Mouse (Mus musculus): ENCODE data around the gene Aldh18a1. TPM values are rescaled to one million over a fixed set of nuclear protein-coding genes. Genes with fewer than 3 reads are reported as not detected.
A peak's percentile ranks its signal among the peaks of the same experiment; 100 is the strongest.
"Not testable (repeated sequence)": the region's sequence is repeated elsewhere in the genome, so short reads cannot be mapped to it uniquely, and the experiment has no call there.

Aldh18a1 gene
- polyA plus RNA-seq, 1 experiment from 2014 or later: 45.5 TPM

- H3K4me3 ChIP-seq (replicated peaks; ENCODE audit: low read length); H3K4me1 ChIP-seq (replicated peaks; ENCODE audit: control insufficient read depth, insufficient read depth, low read length); ATAC-seq (ENCODE audit: low FRiP score); H3K27ac ChIP-seq; DNase-seq (ENCODE audit: low spot score); H3K9ac ChIP-seq; H3K36me3 ChIP-seq (replicated peaks; ENCODE audit: control insufficient read depth, insufficient read depth); H3K9me3 ChIP-seq (ENCODE audit: control insufficient read depth, low read length); H3K27me3 ChIP-seq (ENCODE audit: control insufficient read depth, insufficient read depth, low read length); H3K4me2 ChIP-seq (replicated peaks): not testable (repeated sequence)
- WGBS: 67% methylated on average over 9 of the region's 26 CpGs
These were observed 33.4 kb upstream of the Aldh18a1 start for GRCm38 (mm10) chr19:40621616-40622015.

- Histone ChIP-seq H3K4me3 (replicated peaks; ENCODE audit: low read length) (no peak overlapping the region), H3K27me3 (ENCODE audit: control insufficient read depth, insufficient read depth, low read length) (no peaks in the 10 kb centered on the region), H3K9me3 (ENCODE audit: control insufficient read depth, low read length) (no peaks in the 10 kb centered on the region), H3K9ac (no peak overlapping the region), H3K27ac (no peak overlapping the region), H3K36me3 (replicated peaks; ENCODE audit: control insufficient read depth, insufficient read depth) (no peaks in the 10 kb centered on the region), H3K4me1 (replicated peaks; ENCODE audit: control insufficient read depth, insufficient read depth, low read length) (peaks cover 4% of the 10 kb centered on the region; the same call in 1 of the 2 replicates), H3K4me2 (replicated peaks) (no peak overlapping the region)
- no peak for ATAC-seq (ENCODE audit: low FRiP score)
- DNase-seq (ENCODE audit: low spot score): no peak
- 91% methylated on average over 7 of the region's 7 CpGs for WGBS
These were observed 27.8 kb upstream of the Aldh18a1 start for GRCm38 (mm10) chr19:40616021-40616420.

- no peak overlapping the region for H3K4me2 ChIP-seq (replicated peaks)
- H3K27ac ChIP-seq: no peak overlapping the region
- no peaks in the 10 kb centered on the region for H3K9me3 ChIP-seq (ENCODE audit: control insufficient read depth, low read length)
- DNase-seq (ENCODE audit: low spot score) (no peak), ATAC-seq (ENCODE audit: low FRiP score) (no peak)
- H3K9ac ChIP-seq: no peak overlapping the region
- H3K27me3 ChIP-seq (ENCODE audit: control insufficient read depth, insufficient read depth, low read length): no peaks in the 10 kb centered on the region
- 0 out of 2 replicates have a peak, but pooled peaks cover under 1% of the 10 kb centered on the region for H3K36me3 ChIP-seq (replicated peaks; ENCODE audit: control insufficient read depth, insufficient read depth)
- H3K4me1 ChIP-seq (replicated peaks; ENCODE audit: control insufficient read depth, insufficient read depth, low read length): peaks cover 9% of the 10 kb centered on the region; the same call in 1 of the 2 replicates
- no peak overlapping the region for H3K4me3 ChIP-seq (replicated peaks; ENCODE audit: low read length)
- WGBS: 90% methylated on average over 7 of the region's 7 CpGs
These were observed 26.5 kb upstream of the Aldh18a1 start for GRCm38 (mm10) chr19:40614811-40615210.

- Histone ChIP-seq H3K4me2 (replicated peaks) (peak within 1 kb of the TSS; percentile 69), H3K9ac (peak within 1 kb of the TSS; percentile 63), H3K36me3 (replicated peaks; ENCODE audit: control insufficient read depth, insufficient read depth) (peaks cover 26% of the 10 kb centered on the region), H3K4me3 (replicated peaks; ENCODE audit: low read length) (peak within 1 kb of the TSS; percentile 58), H3K4me1 (replicated peaks; ENCODE audit: control insufficient read depth, insufficient read depth, low read length) (peaks cover 9% of the 10 kb centered on the region; the same call in 1 of the 2 replicates), H3K27ac (no peak within 1 kb of the TSS), H3K27me3 (ENCODE audit: control insufficient read depth, insufficient read depth, low read length) (no peaks in the 10 kb centered on the region), H3K9me3 (ENCODE audit: control insufficient read depth, low read length) (no peaks in the 10 kb centered on the region)
- ATAC-seq (ENCODE audit: low FRiP score): peak; percentile 100
- peak; percentile 97 for DNase-seq (ENCODE audit: low spot score)
- under 1% methylated on average over 45 of the region's 45 CpGs for WGBS
These were observed 23.7 kb upstream of the Aldh18a1 start, which contains the start of the genes Tctn3 and Entpd1 for GRCm38 (mm10) chr19:40611830-40612506. TSS of gene Tctn3 (minus strand) at chr19:40612233. TSS of gene Entpd1 (plus strand) at chr19:40612366.

- Histone ChIP-seq H3K9ac (no peak overlapping the region), H3K27me3 (ENCODE audit: control insufficient read depth, insufficient read depth, low read length) (no peaks in the 10 kb centered on the region), H3K4me2 (replicated peaks) (no peak overlapping the region), H3K4me3 (replicated peaks; ENCODE audit: low read length) (no peak overlapping the region), H3K9me3 (ENCODE audit: control insufficient read depth, low read length) (no peaks in the 10 kb centered on the region), H3K27ac (no peak overlapping the region), H3K36me3 (replicated peaks; ENCODE audit: control insufficient read depth, insufficient read depth) (peaks cover 65% of the 10 kb centered on the region), H3K4me1 (replicated peaks; ENCODE audit: control insufficient read depth, insufficient read depth, low read length) (peaks cover 9% of the 10 kb centered on the region; the same call in 1 of the 2 replicates)
- DNase-seq (ENCODE audit: low spot score) (no peak), ATAC-seq (ENCODE audit: low FRiP score) (no peak)
- WGBS: 92% methylated on average over 6 of the region's 6 CpGs
These were observed 19.4 kb upstream of the Aldh18a1 start for GRCm38 (mm10) chr19:40607676-40608075.

GRCm38 (mm10) chr19:40605189-40605588 is 16.9 kb upstream of the Aldh18a1 start:
- Histone ChIP-seq H3K4me2 (replicated peaks) (no peak overlapping the region), H3K9ac (no peak overlapping the region), H3K4me3 (replicated peaks; ENCODE audit: low read length) (no peak overlapping the region), H3K9me3 (ENCODE audit: control insufficient read depth, low read length) (no peaks in the 10 kb centered on the region), H3K27me3 (ENCODE audit: control insufficient read depth, insufficient read depth, low read length) (no peaks in the 10 kb centered on the region), H3K36me3 (replicated peaks; ENCODE audit: control insufficient read depth, insufficient read depth) (peaks cover 80% of the 10 kb centered on the region), H3K27ac (no peak overlapping the region), H3K4me1 (replicated peaks; ENCODE audit: control insufficient read depth, insufficient read depth, low read length) (no peaks in the 10 kb centered on the region)
- ATAC-seq (ENCODE audit: low FRiP score): no peak
- 97% methylated on average over 9 of the region's 9 CpGs for WGBS
- DNase-seq (ENCODE audit: low spot score): no peak

- no peak overlapping the region for H3K4me3 ChIP-seq (replicated peaks; ENCODE audit: low read length)
- no peak overlapping the region for H3K4me2 ChIP-seq (replicated peaks)
- H3K9me3 ChIP-seq (ENCODE audit: control insufficient read depth, low read length): no peaks in the 10 kb centered on the region
- DNase-seq (ENCODE audit: low spot score): no peak
- H3K4me1 ChIP-seq (replicated peaks; ENCODE audit: control insufficient read depth, insufficient read depth, low read length): no peaks in the 10 kb centered on the region
- no peak for ATAC-seq (ENCODE audit: low FRiP score)
- H3K27ac ChIP-seq: no peak overlapping the region
- 92% methylated on average over 3 of the region's 3 CpGs for WGBS
- no peak overlapping the region for H3K9ac ChIP-seq
- H3K27me3 ChIP-seq (ENCODE audit: control insufficient read depth, insufficient read depth, low read length): no peaks in the 10 kb centered on the region
- H3K36me3 ChIP-seq (replicated peaks; ENCODE audit: control insufficient read depth, insufficient read depth): peaks cover 62% of the 10 kb centered on the region
These were observed 13.6 kb upstream of the Aldh18a1 start for GRCm38 (mm10) chr19:40601870-40602269.

GRCm38 (mm10) chr19:40600846-40601245 is 12.6 kb upstream of the Aldh18a1 start:
- H3K27me3 ChIP-seq (ENCODE audit: control insufficient read depth, insufficient read depth, low read length); H3K9ac ChIP-seq; H3K27ac ChIP-seq; DNase-seq (ENCODE audit: low spot score); H3K4me1 ChIP-seq (replicated peaks; ENCODE audit: control insufficient read depth, insufficient read depth, low read length); H3K9me3 ChIP-seq (ENCODE audit: control insufficient read depth, low read length); ATAC-seq (ENCODE audit: low FRiP score); H3K4me2 ChIP-seq (replicated peaks); H3K4me3 ChIP-seq (replicated peaks; ENCODE audit: low read length): not testable (repeated sequence)
- H3K36me3 ChIP-seq (replicated peaks; ENCODE audit: control insufficient read depth, insufficient read depth): peaks cover 62% of the 10 kb centered on the region
- WGBS: 94% methylated on average over 5 of the region's 5 CpGs

GRCm38 (mm10) chr19:40595831-40596230 is 7.6 kb upstream of the Aldh18a1 start:
- H3K4me3 ChIP-seq (replicated peaks; ENCODE audit: low read length): no peak overlapping the region
- WGBS: 89% methylated on average over 8 of the region's 8 CpGs
- H3K36me3 ChIP-seq (replicated peaks; ENCODE audit: control insufficient read depth, insufficient read depth): peaks cover 40% of the 10 kb centered on the region
- ATAC-seq (ENCODE audit: low FRiP score) (no peak), DNase-seq (ENCODE audit: low spot score) (no peak)
- H3K4me1 ChIP-seq (replicated peaks; ENCODE audit: control insufficient read depth, insufficient read depth, low read length): no peaks in the 10 kb centered on the region
- H3K9me3 ChIP-seq (ENCODE audit: control insufficient read depth, low read length): no peaks in the 10 kb centered on the region
- no peak overlapping the region for H3K4me2 ChIP-seq (replicated peaks)
- no peak overlapping the region for H3K27ac ChIP-seq
- no peaks in the 10 kb centered on the region for H3K27me3 ChIP-seq (ENCODE audit: control insufficient read depth, insufficient read depth, low read length)
- no peak overlapping the region for H3K9ac ChIP-seq

Measured in hindbrain, embryonic 14.5 days (tissue).